Mouse (Mus musculus) heart, embryonic 14.5 days (tissue): ENCODE data around the gene Cdhr3. TPM values are rescaled to one million over a fixed set of nuclear protein-coding genes. Genes with fewer than 3 reads are reported as not detected.

Experiments
- ATAC-seq: fragments of 200-750 bp; cut with Nextera tagmentation; 2 replicates; pipeline ENCODE4 v1.8.0; 2017; ENCODE audit warnings: low read depth, moderate TSS enrichment; ENCODE audit not compliant: insufficient number of reproducible peaks, insufficient read depth, low FRiP score
- H3K27ac ChIP-seq, 2 experiments: fragments of 200-500 bp in 1 of 2; fragments of 300-500 bp in 1 of 2; sonication (generic) in 1 of 2; replicated peaks in 1 of 2; 2 replicates each; pipeline ENCODE4 v1.5.1; 2012 to 2014; ENCODE audit warnings: low read depth in 2 of 2, low read length in 2 of 2, control low read depth in 1 of 2, mild to moderate bottlenecking in 1 of 2, mixed read lengths in 1 of 2; ENCODE audit not compliant: control insufficient read depth in 1 of 2, insufficient read depth in 1 of 2
- H3K27me3 ChIP-seq: fragments of 300-500 bp; sonication (generic); 2 replicates; pipeline ENCODE4 v1.6.1; 2014; ENCODE audit warnings: mild to moderate bottlenecking, low read length, control low read depth; ENCODE audit not compliant: control insufficient read depth, insufficient read depth
- H3K36me3 ChIP-seq: fragments of 300-500 bp; sonication (generic); 2 replicates; pipeline ENCODE4 v1.6.1; 2014; ENCODE audit warnings: mild to moderate bottlenecking, control low read depth, low read length, mixed read lengths; ENCODE audit not compliant: control insufficient read depth, insufficient read depth
- H3K4me1 ChIP-seq, 2 experiments: fragments of 200-500 bp in 1 of 2; fragments of 300-500 bp in 1 of 2; sonication (generic) in 1 of 2; 2 replicates each; pipeline ENCODE4 v1.6.1; 2012 to 2014; ENCODE audit warnings: low read length in 2 of 2, control low read depth in 1 of 2, mixed read lengths in 1 of 2; ENCODE audit not compliant: control insufficient read depth in 2 of 2, insufficient read depth in 2 of 2
- H3K4me2 ChIP-seq: fragments of 300-500 bp; sonication (generic); 2 replicates; pipeline ENCODE4 v1.6.1; 2014; ENCODE audit warnings: mild to moderate bottlenecking, low read length
- H3K4me3 ChIP-seq, 2 experiments: fragments of 200-500 bp in 1 of 2; fragments of 300-500 bp in 1 of 2; sonication (generic) in 1 of 2; 2 replicates each; pipeline ENCODE4 v1.5.1; 2012 to 2014; ENCODE audit warnings: low read length in 2 of 2, mild to moderate bottlenecking in 2 of 2, control low read depth in 1 of 2, low read depth in 1 of 2, moderate library complexity in 1 of 2; ENCODE audit not compliant: control insufficient read depth in 1 of 2, insufficient read depth in 1 of 2
- H3K9ac ChIP-seq: fragments of 300-500 bp; sonication (generic); 2 replicates; pipeline ENCODE4 v1.6.1; 2014; ENCODE audit warnings: mild to moderate bottlenecking, low read length
- H3K9me3 ChIP-seq: fragments of 300-500 bp; sonication (generic); 2 replicates; pipeline ENCODE4 v1.6.1; 2016; ENCODE audit warnings: low read length, control low read depth; ENCODE audit not compliant: control insufficient read depth
- WGBS: fragments of 180-500 bp; shearing (Covaris S2); extraction: QIAGEN DNeasy Blood & Tissue Kit; methylation state at CpG from one replicate; pipeline ENCODE4 v1.1.7; 2014; 5-methylcytosine and 5-hydroxymethylcytosine counted together
- polyA plus RNA-seq: library from polyadenylated mRNA; unstranded; fragments of >200 nt; fragmentation: Nextera tagmentation; extraction: Ambion mirVana; gene quantifications from 2 replicates; pipeline ENCODE4 v1.2.1, GENCODE M21; 2014

The Cdhr3 gene
- polyA plus RNA-seq, 1 experiment from 2014 or later, result 0.16 TPM

DNA sequence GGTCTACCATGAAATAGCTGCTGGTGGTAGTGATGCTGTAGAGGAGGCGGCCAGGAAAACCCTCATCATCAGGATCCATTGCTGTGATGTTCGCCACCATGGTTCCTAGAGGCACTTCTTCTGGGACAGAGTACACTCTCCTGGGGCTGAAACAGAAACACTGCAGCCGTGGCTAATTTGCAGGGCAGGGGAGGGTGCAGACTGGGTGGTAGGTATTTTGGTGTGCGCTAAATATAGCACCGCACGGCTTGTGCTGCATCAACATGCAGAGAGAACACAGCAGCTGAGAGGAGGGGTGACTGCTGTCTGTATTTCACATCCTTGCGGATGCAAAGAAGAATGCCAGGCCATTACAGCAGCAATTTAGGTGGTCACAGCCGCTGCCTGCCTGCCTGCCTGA lies 31.0 kb downstream of the Cdhr3 start:
- H3K4me3 ChIP-seq, result peak overlapping the region; percentile 13 to 23; a peak in 2 of 4 replicates
- WGBS, result 23% methylated on average over 8 of the region's 8 CpGs
- no peaks in the 10 kb centered on the region for H3K36me3 ChIP-seq
- H3K9ac ChIP-seq, result peak overlapping the region; percentile 49; the same call in 1 of the 2 replicates
- H3K27ac ChIP-seq, result peak overlapping the region; percentile 74 to 77
- H3K4me1 ChIP-seq, result peaks cover 16 to 24% of the 10 kb centered on the region in 2 experiments
- no peaks in the 10 kb centered on the region for H3K9me3 ChIP-seq
- peak; percentile 72; the same call in 1 of the 2 replicates for ATAC-seq
- H3K4me2 ChIP-seq, result peak overlapping the region; percentile 52
- H3K27me3 ChIP-seq, result no peaks in the 10 kb centered on the region

DNA sequence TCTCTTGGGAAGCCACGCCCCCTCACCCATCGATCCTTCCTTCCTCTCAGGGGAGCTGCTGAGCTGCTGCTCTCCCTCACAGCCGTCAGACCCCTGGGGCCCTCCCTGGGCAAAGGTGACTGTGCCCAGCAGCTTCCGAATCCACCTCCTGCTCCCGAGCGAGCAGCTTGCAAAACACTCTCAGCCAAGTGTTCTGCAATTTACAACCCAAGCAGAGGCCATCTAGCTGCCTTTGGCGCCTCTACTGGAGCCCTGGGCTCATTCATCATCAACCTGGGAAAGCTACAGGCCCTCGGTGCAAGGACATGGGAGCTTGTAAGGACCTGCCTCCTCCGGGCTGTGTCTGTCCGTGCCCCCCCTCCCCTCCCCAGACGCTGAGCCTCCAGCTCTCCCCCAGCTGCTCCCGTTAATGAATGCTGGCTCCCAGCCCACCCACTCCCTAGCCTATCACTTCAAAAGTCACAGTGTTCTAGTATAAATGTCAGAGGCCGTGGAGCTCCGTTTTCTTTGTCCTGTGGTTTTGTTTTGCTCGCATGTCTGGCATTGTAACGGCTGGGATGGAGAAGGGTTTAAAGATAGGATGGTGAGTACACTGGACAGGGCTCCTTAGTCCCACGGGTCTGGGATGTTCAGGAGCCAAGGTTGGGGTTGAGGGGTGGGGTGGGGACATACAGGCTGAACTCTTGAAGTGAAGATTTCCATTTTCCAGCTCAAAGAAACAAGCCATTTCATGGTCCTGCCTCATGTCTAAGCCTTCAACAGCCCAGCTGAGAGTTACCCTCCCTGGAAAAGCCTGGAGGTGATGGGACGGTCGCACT lies 35.2 kb downstream of the Cdhr3 start:
- H3K9ac ChIP-seq, result peak overlapping the region; percentile 48
- H3K36me3 ChIP-seq, result no peaks in the 10 kb centered on the region
- peak overlapping the region; percentile 19 to 35 for H3K4me3 ChIP-seq
- no peaks in the 10 kb centered on the region for H3K27me3 ChIP-seq
- H3K4me1 ChIP-seq, result peaks cover 11 to 20% of the 10 kb centered on the region in 2 experiments
- WGBS, result 11% methylated on average over 19 of the region's 19 CpGs
- peak overlapping the region; percentile 59 for H3K4me2 ChIP-seq
- H3K27ac ChIP-seq, result peak overlapping the region; percentile 43 to 50; a peak in 2 of 4 replicates
- ATAC-seq, result peak; percentile 63
- H3K9me3 ChIP-seq, result no peaks in the 10 kb centered on the region

- Histone ChIP-seq H3K27me3 (no peaks in the 10 kb centered on the region), H3K9ac (no peak overlapping the region), H3K36me3 (no peaks in the 10 kb centered on the region), H3K9me3 (no peaks in the 10 kb centered on the region), H3K4me1 (peaks cover 10 to 13% of the 10 kb centered on the region in 2 experiments), H3K27ac (no peak overlapping the region), H3K4me2 (no peak overlapping the region), H3K4me3 (no peak overlapping the region)
- ATAC-seq, result no peak
- WGBS, result 52% methylated on average over 3 of the region's 3 CpGs
These were observed 36.1 kb downstream of the Cdhr3 start for GRCm38 (mm10) chr12:33056574-33056973.

GRCm38 (mm10) chr12:33056074-33056473 lies 36.6 kb downstream of the Cdhr3 start:
- H3K36me3 ChIP-seq, result no peaks in the 10 kb centered on the region
- H3K27me3 ChIP-seq, result no peaks in the 10 kb centered on the region
- no peaks in the 10 kb centered on the region for H3K9me3 ChIP-seq
- 76% methylated on average over 6 of the region's 6 CpGs for WGBS
- H3K4me2 ChIP-seq, result no peak overlapping the region
- ATAC-seq, result no peak
- no peak overlapping the region for H3K4me3 ChIP-seq
- peaks cover 7 to 9% of the 10 kb centered on the region in 2 experiments for H3K4me1 ChIP-seq
- no peak overlapping the region for H3K9ac ChIP-seq
- no peak overlapping the region for H3K27ac ChIP-seq

DNA sequence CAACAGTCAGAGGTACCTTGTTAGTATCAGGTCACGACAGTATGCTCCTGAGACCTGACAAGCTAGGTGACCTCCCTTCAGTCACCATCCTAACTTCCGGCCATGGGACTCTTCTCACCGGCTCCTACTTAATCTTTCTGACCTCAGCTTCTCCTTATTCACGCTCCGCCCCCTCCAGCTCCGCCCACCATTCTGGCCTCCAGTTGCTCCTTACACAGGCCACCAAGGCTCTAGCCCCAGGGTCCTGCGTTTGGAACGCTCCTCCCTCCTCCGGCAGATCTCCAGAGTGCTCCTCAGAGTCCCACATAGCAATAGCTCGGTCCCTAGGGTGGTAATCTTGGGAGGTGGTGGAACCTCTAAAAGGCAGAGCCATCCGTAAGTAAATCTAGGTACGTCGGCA lies 38.9 kb downstream of the Cdhr3 start:
- H3K4me2 ChIP-seq, result no peak overlapping the region
- H3K9ac ChIP-seq, result no peak overlapping the region
- 56% methylated on average over 13 of the region's 13 CpGs for WGBS
- peaks cover 7 to 9% of the 10 kb centered on the region in 2 experiments for H3K4me1 ChIP-seq
- H3K4me3 ChIP-seq, result no peak overlapping the region
- no peaks in the 10 kb centered on the region for H3K36me3 ChIP-seq
- H3K9me3 ChIP-seq, result no peaks in the 10 kb centered on the region
- ATAC-seq, result no peak
- H3K27ac ChIP-seq, result no peak overlapping the region
- no peaks in the 10 kb centered on the region for H3K27me3 ChIP-seq

- H3K27ac ChIP-seq, result no peak overlapping the region
- H3K9ac ChIP-seq, result no peak overlapping the region
- H3K27me3 ChIP-seq, result no peaks in the 10 kb centered on the region
- H3K4me3 ChIP-seq, result no peak overlapping the region
- H3K4me2 ChIP-seq, result no peak overlapping the region
- 89% methylated on average over 9 of the region's 9 CpGs for WGBS
- ATAC-seq, result no peak
- H3K36me3 ChIP-seq, result no peaks in the 10 kb centered on the region
- peaks cover 7 to 9% of the 10 kb centered on the region in 2 experiments for H3K4me1 ChIP-seq
- H3K9me3 ChIP-seq, result no peaks in the 10 kb centered on the region
These were observed 39.4 kb downstream of the Cdhr3 start for GRCm38 (mm10) chr12:33053311-33053710.

DNA sequence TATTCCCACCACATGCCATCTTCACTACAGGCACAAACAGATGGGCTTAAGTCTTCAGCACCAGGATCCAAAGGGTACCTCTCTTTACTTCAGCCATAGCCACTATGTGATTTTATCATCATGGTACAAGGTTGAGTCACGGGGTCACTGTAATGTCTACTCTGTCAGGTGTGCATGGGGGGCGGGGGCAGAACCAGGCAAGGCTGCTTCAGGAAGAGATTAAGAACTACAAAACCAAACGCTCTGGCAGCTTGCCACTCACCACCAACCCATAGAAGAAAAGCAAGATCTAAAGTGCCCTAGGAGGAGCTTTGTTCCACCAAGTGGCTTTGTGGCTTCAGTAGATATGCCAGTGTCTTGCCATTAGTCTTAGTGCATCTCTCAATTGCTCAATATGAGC lies 44.3 kb downstream of the Cdhr3 start:
- H3K4me1 ChIP-seq, result peaks cover 5 to 9% of the 10 kb centered on the region in 2 experiments
- H3K9ac ChIP-seq, result no peak overlapping the region
- 74% methylated on average over 3 of the region's 3 CpGs for WGBS
- H3K9me3 ChIP-seq, result no peaks in the 10 kb centered on the region
- no peak overlapping the region for H3K27ac ChIP-seq
- H3K4me3 ChIP-seq, result no peak overlapping the region
- no peak overlapping the region for H3K4me2 ChIP-seq
- no peaks in the 10 kb centered on the region for H3K27me3 ChIP-seq
- no peak for ATAC-seq
- no peaks in the 10 kb centered on the region for H3K36me3 ChIP-seq
